Mouse (Mus musculus) megakaryocyte, embryonic 14.5 days (primary cell): ENCODE data around the gene Nradd.

Source experiments
- FLI1 ChIP-seq: IDR thresholded peaks from 2 replicates; pipeline ENCODE4 v1.6.1; 2012; ENCODE audit warnings: low read length, inconsistent platforms, mixed read lengths
- GATA1 ChIP-seq: IDR thresholded peaks from 3 replicates; pipeline ENCODE4 v1.6.1; 2012; ENCODE audit warnings: mixed read lengths, low read length, inconsistent platforms, borderline replicate concordance

DNA sequence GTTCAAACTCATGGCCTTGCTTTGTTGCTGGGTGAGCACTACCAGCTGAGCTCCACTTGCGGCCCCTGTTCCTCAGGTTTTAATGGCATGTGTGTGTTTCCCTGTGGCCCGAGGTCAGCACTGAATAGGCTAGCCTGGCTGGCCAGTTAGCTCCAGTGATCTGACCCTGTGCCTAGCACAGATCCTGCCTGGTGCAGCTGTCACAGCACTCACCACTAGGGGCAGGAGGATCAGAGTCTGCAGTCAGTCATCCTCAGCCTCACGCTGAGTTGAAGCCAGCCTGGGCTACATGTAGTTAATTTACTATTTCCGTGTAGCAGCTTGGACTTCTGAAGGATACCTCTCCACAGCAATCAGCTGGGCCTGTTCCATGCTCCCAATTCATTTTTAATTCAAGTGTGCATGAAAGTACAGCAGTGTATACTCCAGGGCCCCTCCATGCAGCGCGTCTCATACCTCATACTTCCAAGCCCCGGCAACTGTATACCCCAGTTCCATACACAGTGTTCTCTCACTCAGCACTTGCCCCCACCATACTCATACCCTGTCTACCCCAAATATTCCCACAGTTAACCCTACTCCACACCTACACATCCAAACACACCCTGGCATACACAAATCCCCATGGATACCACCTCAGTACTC is 48.3 kb upstream of the Nradd start:
- TF ChIP-seq GATA1: no peak
- TF ChIP-seq FLI1: no peak
